Mouse (Mus musculus) layer of hippocampus, adult 9-11 months (tissue): ENCODE results near the gene Drd3.

Experiments
- DNase-seq: peaks from one replicate; pipeline ENCODE4 v3.0.0; 2022

Drd3 gene

GRCm38 (mm10) chr16:43802466-43802865 is 48.6 kb downstream of the Drd3 start:
- no peak for DNase-seq

GRCm38 (mm10) chr16:43804364-43804763 is 50.5 kb downstream of the Drd3 start:
- DNase-seq = no peak

GRCm38 (mm10) chr16:43807048-43807447 is 53.2 kb downstream of the Drd3 start:
- no peak for DNase-seq

- DNase-seq = no peak
Measured at GRCm38 (mm10) chr16:43809429-43809828, 55.6 kb downstream of the Drd3 start.

GRCm38 (mm10) chr16:43811402-43811801 is 57.6 kb downstream of the Drd3 start:
- DNase-seq = no peak

GRCm38 (mm10) chr16:43814644-43815043 is 60.8 kb downstream of the Drd3 start:
- DNase-seq = peak; percentile 61

GRCm38 (mm10) chr16:43816321-43816720 is 62.5 kb downstream of the Drd3 start:
- DNase-seq = no peak

GRCm38 (mm10) chr16:43818404-43818803 is 64.6 kb downstream of the Drd3 start:
- no peak for DNase-seq

- DNase-seq = no peak
Measured at GRCm38 (mm10) chr16:43827492-43827891, 73.7 kb downstream of the Drd3 start.

- no peak for DNase-seq
Measured at GRCm38 (mm10) chr16:43831957-43832356, 78.1 kb downstream of the Drd3 start.

- no peak for DNase-seq
Measured at GRCm38 (mm10) chr16:43841236-43841635, 87.4 kb downstream of the Drd3 start.

- no peak for DNase-seq
Measured at GRCm38 (mm10) chr16:43849839-43850238, 96.0 kb downstream of the Drd3 start.

GRCm38 (mm10) chr16:43858941-43859476 is 105.2 kb downstream of the Drd3 start:
- DNase-seq = no peak

GRCm38 (mm10) chr16:43860624-43861023 is 106.8 kb downstream of the Drd3 start:
- DNase-seq = no peak

GRCm38 (mm10) chr16:43869805-43870204 is 116.0 kb downstream of the Drd3 start:
- peak; percentile 31 for DNase-seq

- DNase-seq = no peak
Measured at GRCm38 (mm10) chr16:43871419-43871818, 117.6 kb downstream of the Drd3 start.
